Mouse (Mus musculus): ENCODE measurements around the gene Clps.
"Not testable (repeated sequence)": the region's sequence is repeated elsewhere in the genome, so short reads cannot be mapped to it uniquely, and the experiment has no call there.

Gene Clps

GRCm38 (mm10) chr17:28560598-28560997, at the start of gene Clps:
TSS of gene Clps (minus strand) at chr17:28560766.
- no peak for DNase-seq (ENCODE audit: low spot score)

- DNase-seq (ENCODE audit: low spot score): no peak
Observed at GRCm38 (mm10) chr17:28609543-28609942, 49.0 kb upstream of the Clps start.

- no peak for DNase-seq (ENCODE audit: low spot score)
Observed at GRCm38 (mm10) chr17:28601557-28602250, 41.1 kb upstream of the Clps start.

- no peak for DNase-seq (ENCODE audit: low spot score)
Observed at GRCm38 (mm10) chr17:28600780-28601179, 40.2 kb upstream of the Clps start.

- no peak for DNase-seq (ENCODE audit: low spot score)
Observed at GRCm38 (mm10) chr17:28593965-28594364, 33.4 kb upstream of the Clps start.

GRCm38 (mm10) chr17:28592998-28593397, 32.4 kb upstream of the Clps start:
- DNase-seq (ENCODE audit: low spot score): peak; percentile 69

DNA sequence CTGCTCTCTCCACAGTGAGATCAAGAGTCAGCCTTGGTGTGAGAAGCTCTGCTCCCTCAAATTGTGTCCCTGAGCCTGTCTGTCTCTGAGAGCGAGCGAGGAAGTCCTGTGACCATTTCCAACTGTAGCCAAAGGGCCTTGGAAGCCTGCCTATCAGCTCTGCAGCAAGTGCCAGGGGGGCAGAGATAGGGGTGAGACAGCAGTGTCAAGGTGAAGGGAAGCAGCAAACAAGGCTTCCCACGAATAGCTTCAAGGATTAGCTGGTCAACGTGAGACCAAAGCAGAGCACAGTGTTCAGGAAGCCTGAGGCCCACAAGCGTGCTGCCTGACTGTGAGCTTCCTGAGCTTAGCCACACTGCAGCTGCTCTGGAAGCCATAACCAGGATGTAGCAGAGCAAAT, 30.9 kb upstream of the Clps start:
- DNase-seq (ENCODE audit: low spot score): no peak

DNA sequence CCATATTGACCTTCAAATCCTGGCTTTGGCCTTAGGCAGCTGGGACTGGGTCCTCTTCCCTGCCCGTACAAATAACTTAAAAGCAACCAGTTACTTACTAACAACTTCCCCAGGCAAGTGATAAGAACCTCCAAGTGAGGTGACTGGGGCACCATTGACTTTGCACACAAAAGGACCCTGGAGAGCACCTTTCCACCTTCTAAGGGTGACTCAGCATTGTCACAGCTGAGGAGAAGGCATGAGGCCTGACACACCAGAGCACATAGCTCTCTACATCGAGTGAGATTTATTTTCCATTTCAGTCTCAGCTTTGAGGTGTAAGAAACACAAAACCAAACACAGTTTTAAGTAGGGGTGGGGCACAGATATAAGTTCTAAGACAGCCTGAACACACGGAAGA, 30.0 kb upstream of the Clps start:
- DNase-seq (ENCODE audit: low spot score): no peak

GRCm38 (mm10) chr17:28588591-28588990, 28.0 kb upstream of the Clps start:
- no peak for DNase-seq (ENCODE audit: low spot score)

DNA sequence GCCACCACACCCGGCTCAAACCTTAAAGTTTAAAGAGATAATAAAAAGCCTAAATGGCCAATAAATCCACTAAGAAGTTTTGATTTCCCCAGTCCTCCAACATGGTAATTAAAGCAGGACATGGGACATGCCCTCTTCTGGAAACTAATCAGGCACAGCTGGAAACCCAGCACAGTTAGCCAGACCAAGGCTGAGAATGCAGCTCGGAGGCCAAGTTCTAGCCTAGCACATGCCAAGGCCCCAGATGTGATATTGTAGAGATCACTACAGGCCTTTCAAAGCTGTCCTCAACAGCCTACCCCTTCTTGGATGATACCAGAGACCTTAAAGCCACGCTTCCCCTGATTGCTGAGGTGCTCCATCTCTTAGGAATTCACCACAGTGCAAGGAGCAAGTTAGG, 25.9 kb upstream of the Clps start:
- peak; percentile 19 for DNase-seq (ENCODE audit: low spot score)

- DNase-seq (ENCODE audit: low spot score): no peak
Observed at GRCm38 (mm10) chr17:28581056-28581455, 20.5 kb upstream of the Clps start.

DNA sequence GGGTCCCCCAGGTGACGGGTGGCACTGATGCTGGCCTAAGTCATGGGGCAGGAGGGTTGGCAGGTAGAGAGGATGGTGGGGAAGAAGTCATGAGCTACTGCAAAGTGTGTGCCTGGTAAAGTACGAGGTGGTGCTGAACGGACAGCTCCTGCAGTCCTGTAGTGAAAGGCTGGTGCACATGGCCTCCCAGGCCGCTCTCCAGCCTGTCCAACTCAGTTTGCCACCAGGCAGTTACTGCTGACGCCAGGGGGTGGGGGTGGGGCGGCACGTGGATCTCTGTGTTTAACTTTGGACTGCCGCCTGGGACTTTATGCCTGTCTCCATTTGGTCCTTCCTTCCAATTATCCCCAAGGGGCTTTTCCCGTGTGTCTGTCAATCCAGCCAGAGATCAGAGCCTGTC, 19.8 kb upstream of the Clps start:
- DNase-seq (ENCODE audit: low spot score): peak; percentile 21

DNA sequence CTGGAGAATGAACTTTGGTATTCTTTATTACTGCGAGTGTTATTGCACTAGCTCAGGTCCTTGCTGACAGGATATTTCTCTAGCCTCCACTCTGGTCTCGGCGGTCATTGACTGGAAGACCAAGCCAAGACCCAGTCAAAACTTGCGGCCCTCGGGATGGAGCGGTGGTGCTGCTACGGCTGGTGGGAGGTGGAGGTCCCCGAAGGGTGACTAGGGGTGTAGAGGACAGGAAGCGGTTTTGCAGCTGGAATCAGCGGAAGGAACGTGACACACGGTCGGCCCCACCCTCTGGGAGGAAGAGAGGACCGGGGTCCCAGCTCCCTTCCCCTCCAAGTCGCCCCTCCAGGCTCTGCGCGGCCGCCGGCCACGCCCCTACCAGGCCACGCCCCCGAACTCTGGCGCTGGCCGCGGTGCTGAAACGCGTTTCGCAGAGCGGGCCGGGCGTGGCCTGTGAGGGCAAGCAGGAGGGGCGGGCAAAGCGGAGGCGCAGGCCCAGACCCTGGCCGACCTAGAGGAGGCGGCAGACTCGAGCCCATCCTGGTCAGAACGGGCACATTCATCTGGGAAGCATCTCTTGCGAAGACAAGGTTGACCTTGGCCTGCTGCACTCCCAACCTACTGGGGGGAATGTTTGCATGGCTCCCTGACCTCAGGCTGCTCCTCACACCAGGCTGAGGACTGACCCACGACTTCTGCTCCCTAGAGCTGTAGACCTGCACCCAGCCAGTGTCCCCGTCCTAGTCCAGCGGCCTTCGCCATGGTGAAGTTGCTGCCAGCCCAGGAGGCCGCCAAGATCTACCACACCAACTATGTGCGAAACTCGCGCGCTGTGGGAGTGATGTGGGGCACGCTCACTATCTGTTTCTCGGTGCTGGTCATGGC, 14.9 kb upstream of the Clps start, which contains the start of gene Lhfpl5:
Gene Lhfpl5 (plus strand): TSS at position 398 of the 882 bp plus-strand sequence.
- DNase-seq (ENCODE audit: low spot score): no peak

- DNase-seq (ENCODE audit: low spot score): no peak
Observed at GRCm38 (mm10) chr17:28572941-28573340, 12.4 kb upstream of the Clps start.

GRCm38 (mm10) chr17:28572521-28572920, 12.0 kb upstream of the Clps start:
- no peak for DNase-seq (ENCODE audit: low spot score)

- DNase-seq (ENCODE audit: low spot score): no peak
Observed at GRCm38 (mm10) chr17:28571868-28572267, 11.3 kb upstream of the Clps start.

GRCm38 (mm10) chr17:28567541-28567940, 7.0 kb upstream of the Clps start:
- DNase-seq (ENCODE audit: low spot score): no peak

DNA sequence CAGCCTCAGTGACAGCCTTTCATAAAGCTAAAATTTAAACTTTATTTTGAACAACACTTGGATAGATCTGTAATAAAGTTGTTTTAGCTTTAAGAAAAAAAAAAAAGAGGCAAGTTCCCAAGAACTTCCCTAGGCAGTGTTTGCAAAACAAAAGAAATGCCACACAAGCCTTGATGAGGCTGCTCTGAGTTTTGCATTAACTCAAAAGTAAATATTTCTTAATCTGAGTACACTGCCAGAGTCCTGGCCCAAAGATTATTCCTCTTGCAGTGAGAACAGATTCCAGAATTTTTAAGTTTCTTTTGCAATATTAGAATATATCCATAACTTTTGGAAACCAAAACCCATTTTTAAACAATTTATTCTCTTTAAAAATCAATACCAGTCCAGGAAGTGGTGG, 4.6 kb upstream of the Clps start:
- peak; percentile 33 for DNase-seq (ENCODE audit: low spot score)

GRCm38 (mm10) chr17:28561613-28562012, 1.0 kb upstream of the Clps start:
- DNase-seq (ENCODE audit: low spot score): no peak

- DNase-seq (ENCODE audit: low spot score): no peak
Observed at GRCm38 (mm10) chr17:28557772-28558171, 2.8 kb downstream of the Clps start.

GRCm38 (mm10) chr17:28556635-28557396, 3.8 kb downstream of the Clps start:
- DNase-seq (ENCODE audit: low spot score): no peak

DNA sequence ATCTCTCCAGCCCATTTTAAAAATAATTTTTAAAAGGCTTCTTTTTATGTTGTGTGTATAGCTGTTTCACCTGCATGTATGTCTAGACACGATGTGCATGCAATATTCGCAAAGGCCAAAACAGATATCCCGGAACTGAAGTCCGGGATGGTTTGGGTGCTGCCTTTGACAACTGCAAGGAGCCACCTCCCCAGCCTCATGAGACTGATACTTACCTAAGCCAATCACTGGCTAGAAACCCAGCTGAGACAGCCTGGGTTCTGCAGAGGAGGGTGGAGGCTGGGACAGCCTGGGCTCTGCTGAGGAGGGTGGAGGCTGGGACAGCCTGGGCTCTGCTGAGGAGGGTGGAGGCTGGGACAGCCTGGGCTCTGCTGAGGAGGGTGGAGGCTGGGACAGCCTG, 6.5 kb downstream of the Clps start:
- DNase-seq (ENCODE audit: low spot score): not testable (repeated sequence)
